Comparison of ENCODE assay signal across 7 mouse cellular contexts in genomic region chr10:4041691-4042090, GRCm38 (mm10).
DNase-seq lines count a peak whose midpoint lies in the region; ATAC-seq and TF ChIP-seq lines count a peak whose summit lies in the region.

No protein-coding gene starts in this region.

- no peaks in the 10 kb centered on the region for H3K4me1 ChIP-seq in embryonic facial prominence, embryonic 11.5 days (ENCODE audit: control insufficient read depth, insufficient read depth, low read length)
- H3K4me1 ChIP-seq in hindbrain, postnatal 0 days (ENCODE audit: insufficient read depth, low read length): no peaks in the 10 kb centered on the region
- H3K4me1 ChIP-seq in liver, postnatal 0 days (ENCODE audit: insufficient read depth): no peaks in the 10 kb centered on the region

- 85% methylated on average over 9 of the region's 9 CpGs for WGBS in embryonic facial prominence, embryonic 11.5 days
- 82% methylated on average over 9 of the region's 9 CpGs for whole genome bisulfite sequencing in hindbrain, postnatal 0 days
- 64% methylated on average over 9 of the region's 9 CpGs for WGBS in liver, postnatal 0 days (ENCODE audit: insufficient replicate concordance)

- H3K36me3 ChIP-seq in embryonic facial prominence, embryonic 11.5 days (replicated peaks; ENCODE audit: control insufficient read depth, insufficient read depth, low read depth, low read length): no peaks in the 10 kb centered on the region
- no peaks in the 10 kb centered on the region for H3K36me3 ChIP-seq in hindbrain, postnatal 0 days (ENCODE audit: insufficient read depth, low read length)
- peaks cover 16% of the 10 kb centered on the region for H3K36me3 ChIP-seq in liver, postnatal 0 days (replicated peaks; ENCODE audit: insufficient read depth, low read length)

- no peaks in the 10 kb centered on the region for H3K9me3 ChIP-seq in embryonic facial prominence, embryonic 11.5 days (replicated peaks; ENCODE audit: control insufficient read depth, low read length)
- no peaks in the 10 kb centered on the region for H3K9me3 ChIP-seq in hindbrain, postnatal 0 days (ENCODE audit: low read length)
- no peaks in the 10 kb centered on the region for H3K9me3 ChIP-seq in liver, postnatal 0 days (ENCODE audit: low read length)

- H3K27ac ChIP-seq in embryonic facial prominence, embryonic 11.5 days (replicated peaks; ENCODE audit: low read depth, low read length): no peak overlapping the region
- no peak overlapping the region for H3K27ac ChIP-seq in hindbrain, postnatal 0 days
- no peak overlapping the region for H3K27ac ChIP-seq in liver, postnatal 0 days (ENCODE audit: low read depth)

- H3K4me3 ChIP-seq in embryonic facial prominence, embryonic 11.5 days (ENCODE audit: low read depth, low read length): no peak overlapping the region
- no peak overlapping the region for H3K4me3 ChIP-seq in hindbrain, postnatal 0 days (ENCODE audit: low read length)
- H3K4me3 ChIP-seq in liver, postnatal 0 days (ENCODE audit: low read depth, low read length): no peak overlapping the region

- ATAC-seq in embryonic facial prominence, embryonic 11.5 days (replicated peaks; ENCODE audit: insufficient number of reproducible peaks, low FRiP score, low TSS enrichment, low read depth): no peak
- peak; percentile 53; the same call in 1 of the 2 replicates for ATAC-seq in hindbrain, postnatal 0 days
- peak; percentile 33; the same call in 1 of the 2 replicates for ATAC-seq in liver, postnatal 0 days

- H3K27me3 ChIP-seq in embryonic facial prominence, embryonic 11.5 days (ENCODE audit: control insufficient read depth, insufficient read depth, low read length): no peaks in the 10 kb centered on the region
- H3K27me3 ChIP-seq in hindbrain, postnatal 0 days (ENCODE audit: insufficient read depth, low read length): no peaks in the 10 kb centered on the region
- no peaks in the 10 kb centered on the region for H3K27me3 ChIP-seq in liver, postnatal 0 days (ENCODE audit: insufficient read depth, low read length)

- DNase-seq in right cerebral cortex, adult 18-20 months: peak; percentile 46
- DNase-seq in right cerebral cortex, postnatal 36 days (ENCODE audit: low spot score in 2 of 2): no peak
- peak; percentile 53 for DNase-seq in adrenal gland, adult 2 months
- peak; percentile 46 for DNase-seq in embryonic facial prominence, embryonic 11.5 days (ENCODE audit: low spot score)
- peak; percentile 52 for DNase-seq in hindbrain, postnatal 0 days (ENCODE audit: low spot score)
- DNase-seq in liver, postnatal 0 days: peak; percentile 60
- DNase-seq in right cerebral cortex, postnatal 14 days: peak; percentile 63

- no peak for TF ChIP-seq EP300 in liver, postnatal 0 days (IDR thresholded peaks at IDR 0.05; ENCODE audit: low read depth)

- TF ChIP-seq CTCF in hindbrain, postnatal 0 days (IDR thresholded peaks at IDR 0.05; ENCODE audit: low read depth): peak; percentile 66
- TF ChIP-seq CTCF in liver, postnatal 0 days (IDR thresholded peaks at IDR 0.05; ENCODE audit: low read depth): peak; percentile 74

- H3K9ac ChIP-seq in embryonic facial prominence, embryonic 11.5 days (replicated peaks; ENCODE audit: low read length): no peak overlapping the region
- H3K9ac ChIP-seq in hindbrain, postnatal 0 days (replicated peaks; ENCODE audit: low read length): no peak overlapping the region
- H3K9ac ChIP-seq in liver, postnatal 0 days (replicated peaks): no peak overlapping the region

- no peak overlapping the region for H3K4me2 ChIP-seq in embryonic facial prominence, embryonic 11.5 days (ENCODE audit: low read depth, low read length)
- H3K4me2 ChIP-seq in hindbrain, postnatal 0 days (ENCODE audit: low read depth, low read length): no peak overlapping the region
- H3K4me2 ChIP-seq in liver, postnatal 0 days (ENCODE audit: low read depth, low read length): no peak overlapping the region

Comparison
In these comparisons a context has a peak if more than half of its experiments do, and no peak if none do; other contexts are left out.
1. DNase-seq: peak in right cerebral cortex, adult 18-20 months (single experiment), adrenal gland, adult 2 months (single experiment), embryonic facial prominence, embryonic 11.5 days (single experiment), hindbrain, postnatal 0 days (single experiment), liver, postnatal 0 days (single experiment) and right cerebral cortex, postnatal 14 days (single experiment); none in right cerebral cortex, postnatal 36 days (0 of 2).